Mouse (Mus musculus): Measurements from ENCODE around the gene Chmp2b.
A peak's percentile ranks its signal among the peaks of the same experiment; 100 is the strongest.

The Chmp2b gene

DNA sequence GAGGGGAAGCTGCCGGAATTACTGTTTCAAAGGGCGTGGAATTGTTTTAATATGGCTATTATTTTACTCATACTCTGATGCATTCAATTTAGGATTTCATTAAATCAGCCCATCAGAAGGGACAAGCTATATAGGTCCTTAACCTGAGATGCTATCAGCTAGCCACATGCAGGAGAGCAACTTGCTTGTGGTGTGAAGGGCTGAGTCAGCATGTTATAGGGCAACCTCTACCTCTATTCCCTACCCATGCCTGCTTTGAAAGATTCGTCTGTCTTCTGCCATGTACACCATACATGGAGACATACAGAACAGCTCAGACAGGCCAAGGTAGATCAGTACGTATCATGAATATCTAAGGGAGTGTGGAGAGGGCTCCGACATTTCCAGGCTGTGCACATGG is 35.8 kb downstream of the Chmp2b start:
- DNase-seq (ENCODE audit: low read depth, low spot score), result no peak

DNA sequence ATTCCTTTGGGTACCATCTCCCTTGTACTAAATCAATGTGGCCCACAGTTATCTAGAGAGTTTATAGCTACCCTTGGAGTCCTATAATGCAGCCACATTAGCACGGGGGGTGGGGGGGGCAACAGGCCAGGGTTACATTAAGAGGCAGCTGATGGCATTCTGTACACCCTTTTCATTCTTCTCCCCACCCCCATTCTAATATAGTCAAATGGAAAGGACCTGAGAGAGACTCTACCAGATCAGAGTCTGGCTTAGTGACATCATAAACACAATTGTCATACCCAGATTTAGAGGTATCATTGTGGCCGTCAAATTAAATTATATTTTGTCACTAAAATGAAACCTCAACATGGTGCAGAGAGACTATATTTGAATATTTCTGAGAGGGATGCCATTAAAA is 36.5 kb downstream of the Chmp2b start:
- DNase-seq (ENCODE audit: low read depth, low spot score), result no peak

- DNase-seq (ENCODE audit: low read depth, low spot score), result no peak
Observed at GRCm38 (mm10) chr16:65520211-65520610, 42.3 kb downstream of the Chmp2b start, which contains the start of gene Pou1f1. TSS of gene Pou1f1 (plus strand) at chr16:65520511.

- no peak for DNase-seq (ENCODE audit: low read depth, low spot score)
Observed at GRCm38 (mm10) chr16:65514223-65514622, 48.3 kb downstream of the Chmp2b start.

GRCm38 (mm10) chr16:65497049-65497448 is 65.5 kb downstream of the Chmp2b start:
- peak; percentile 27 for DNase-seq (ENCODE audit: low read depth, low spot score)

DNA sequence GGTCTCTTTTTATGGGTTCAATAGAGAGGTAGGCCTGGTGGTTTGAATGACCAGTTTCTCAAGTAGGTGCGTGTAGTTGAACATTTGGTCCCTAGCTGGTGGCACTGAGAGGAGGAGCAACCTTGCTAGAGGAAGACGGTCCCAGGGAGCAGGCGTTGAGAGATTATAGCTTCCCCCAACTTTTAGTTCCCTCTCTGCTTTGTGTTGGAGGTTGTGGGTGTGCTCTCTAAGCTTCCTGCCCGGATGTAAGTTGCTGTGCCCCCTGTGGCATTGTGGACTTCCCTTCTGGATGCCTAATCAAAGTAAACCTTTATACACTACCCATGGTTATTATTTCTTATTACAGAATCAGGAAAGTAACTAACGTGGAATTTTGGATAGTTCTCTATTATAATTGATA is 66.5 kb downstream of the Chmp2b start:
- no peak for DNase-seq (ENCODE audit: low read depth, low spot score)
